Mouse (Mus musculus) G1E (cell line): ENCODE data around the gene Cmpk2. TPM values are rescaled to one million over a fixed set of nuclear protein-coding genes. Genes with fewer than 3 reads are reported as not detected.
"Not testable (repeated sequence)": the region's sequence is repeated elsewhere in the genome, so short reads cannot be mapped to it uniquely, and the experiment has no call there.

Source experiments
- ATAC-seq: 2 replicates; pipeline ENCODE4 v1.8.0; 2016; ENCODE audit warnings: mild to moderate bottlenecking; ENCODE audit not compliant: insufficient number of reproducible peaks, poor library complexity, low FRiP score, severe bottlenecking; ENCODE audit errors: extremely low read depth
- DNase-seq: peaks from one replicate; pipeline ENCODE4 v3.0.0; 2012; ENCODE audit warnings: low spot score
- H3K27me3 ChIP-seq: 2 replicates; pipeline ENCODE4 v1.6.1; 2012; ENCODE audit warnings: mild to moderate bottlenecking, low read length, inconsistent platforms; ENCODE audit not compliant: insufficient read depth
- H3K36me3 ChIP-seq: replicated peaks from 2 replicates; pipeline ENCODE3; 2012; ENCODE audit warnings: mild to moderate bottlenecking, inconsistent platforms
- H3K4me1 ChIP-seq: 2 replicates; pipeline ENCODE4 v1.6.1; 2012; ENCODE audit warnings: low read depth, low read length, inconsistent platforms, mixed read lengths; ENCODE audit not compliant: insufficient read depth
- H3K4me3 ChIP-seq: 2 replicates; pipeline ENCODE4 v1.5.1; 2012; ENCODE audit warnings: low read depth, mild to moderate bottlenecking, inconsistent platforms, low read length, moderate library complexity, mixed read lengths
- H3K9me3 ChIP-seq: replicated peaks from 2 replicates; pipeline ENCODE4 v1.6.1; 2012; ENCODE audit warnings: inconsistent platforms
- CTCF ChIP-seq: IDR thresholded peaks from 2 replicates; pipeline ENCODE4 v1.5.1; 2012; ENCODE audit warnings: low read depth, low read length, inconsistent platforms, mixed read lengths
- GATA1 ChIP-seq: IDR thresholded peaks from 2 replicates; pipeline ENCODE4 v1.6.1; 2012; ENCODE audit warnings: borderline replicate concordance, low read length, inconsistent platforms, mixed read lengths
- GATA2 ChIP-seq: IDR thresholded peaks from 2 replicates; pipeline ENCODE4 v1.6.1; 2012; ENCODE audit warnings: low read depth, low read length, inconsistent platforms, borderline replicate concordance
- POLR2AphosphoS5 ChIP-seq: IDR thresholded peaks from 2 replicates; pipeline ENCODE4 v1.6.1; 2012; ENCODE audit warnings: low read depth, low read length, inconsistent platforms; ENCODE audit not compliant: insufficient replicate concordance
- TAL1 ChIP-seq: conservative IDR thresholded peaks from 2 replicates; pipeline ENCODE4 v1.6.1; 2012; ENCODE audit warnings: low read depth, low read length, inconsistent platforms, mixed read lengths
- polyA plus RNA-seq: library from polyadenylated mRNA; stranded (reverse); fragments of >175 nt; gene quantifications from 2 replicates; pipeline ENCODE4 v1.2.3, GENCODE M21; 2012
- total RNA-seq, 2 experiments: library from RNA; stranded (forward) in 1 of 2; stranded (reverse) in 1 of 2; fragments of 200-1000 nt in 1 of 2; fragments of >200 nt in 1 of 2; fragmentation: Nextera tagmentation in 1 of 2; gene quantifications; 2 replicates each; pipeline ENCODE4 v1.2.3; 2014 to 2017

Gene Cmpk2
- not detected in 2 replicates for total RNA-seq (2014; fragmentation: Nextera tagmentation)
- 0.11 and 0.23 TPM in 2 replicates for total RNA-seq (2017)
- not detected in 2 replicates for polyA plus RNA-seq

DNA sequence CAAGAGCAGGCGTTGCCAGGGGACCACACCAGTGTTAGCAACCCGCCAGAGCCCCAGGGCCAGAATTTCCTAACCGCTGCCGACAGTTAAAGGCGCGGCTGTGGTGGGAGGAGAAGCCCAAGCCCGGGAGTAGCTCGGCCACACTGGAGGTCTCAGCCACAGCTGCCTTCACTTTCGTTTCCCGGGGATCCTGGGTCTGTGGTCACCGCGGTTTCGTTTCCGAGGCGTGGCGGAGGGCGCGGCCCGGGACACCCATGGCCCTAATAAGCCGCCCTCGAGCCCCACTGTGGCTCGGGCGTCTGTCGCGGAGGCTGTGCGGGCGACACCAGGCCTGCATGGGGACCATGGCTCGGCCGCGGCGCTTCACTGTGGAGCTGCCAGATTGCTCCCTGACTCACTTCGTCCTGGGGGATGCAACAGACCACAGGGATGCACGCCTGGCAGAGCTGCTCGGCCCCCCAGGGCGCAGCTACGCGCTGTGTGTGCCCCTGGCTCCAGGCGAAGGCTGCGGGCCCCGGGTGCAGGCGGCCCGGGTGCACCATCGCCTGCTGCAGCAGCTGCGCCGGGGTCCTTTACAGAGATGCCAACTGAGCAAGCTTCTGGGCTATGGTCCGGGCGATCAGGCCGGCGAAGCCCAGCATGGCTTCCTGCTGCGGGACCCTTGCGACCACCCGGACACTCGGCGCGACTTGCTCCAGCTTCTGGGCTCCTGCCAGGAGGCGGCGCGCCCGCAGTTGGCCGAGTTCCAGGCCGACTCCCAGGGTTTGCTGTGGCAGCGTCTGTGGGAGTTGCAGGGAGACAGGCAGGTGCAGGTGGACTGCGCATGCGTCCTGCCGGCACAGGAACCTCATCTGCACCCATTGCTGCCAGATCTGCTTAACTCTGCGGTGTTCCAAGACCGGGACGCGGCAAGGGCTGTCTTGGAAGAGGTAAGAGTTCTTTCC lies at the start of gene Cmpk2:
Cmpk2 (plus strand) TSS at position 107 of the 944 bp plus-strand sequence.
- no peak for DNase-seq
- ATAC-seq: no peak
- Histone ChIP-seq H3K4me1 (no peaks in the 10 kb centered on the region), H3K36me3 (no peaks in the 10 kb centered on the region), H3K4me3 (no peak within 1 kb of the TSS; the same call in 1 of the 2 replicates), H3K9me3 (peaks cover 64% of the 10 kb centered on the region), H3K27me3 (no peaks in the 10 kb centered on the region)
- no peak for TF ChIP-seq CTCF
- TF ChIP-seq POLR2AphosphoS5: no peak
- no peak for TF ChIP-seq TAL1
- TF ChIP-seq GATA2: no peak
- TF ChIP-seq GATA1: no peak

DNA sequence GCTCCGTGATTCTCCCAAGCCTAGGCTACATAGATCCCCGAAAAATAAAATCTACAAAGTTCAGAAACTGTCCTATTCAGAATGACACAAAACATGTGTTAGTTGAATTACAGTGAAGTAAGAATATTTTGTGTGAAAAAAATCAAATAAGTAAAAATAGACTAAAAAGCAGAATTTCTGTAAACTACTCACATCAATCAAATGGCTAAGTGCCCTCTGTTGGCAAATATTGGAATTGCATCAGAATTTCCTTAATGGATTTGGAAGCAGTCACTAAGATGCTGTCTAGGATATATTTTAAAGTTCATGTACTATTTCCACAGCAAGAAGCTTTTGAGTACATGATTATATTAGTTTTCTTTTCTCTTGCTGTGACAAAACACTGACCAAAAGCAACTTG lies 44.2 kb upstream of the Cmpk2 start:
- no peaks in the 10 kb centered on the region for H3K4me1 ChIP-seq
- ATAC-seq (no peak), DNase-seq (no peak)
- no peak overlapping the region for H3K4me3 ChIP-seq
- H3K9me3 ChIP-seq: peaks cover 28% of the 10 kb centered on the region
- H3K27me3 ChIP-seq: no peaks in the 10 kb centered on the region
- no peaks in the 10 kb centered on the region for H3K36me3 ChIP-seq
- no peak for TF ChIP-seq GATA1
- no peak for TF ChIP-seq CTCF
- TF ChIP-seq POLR2AphosphoS5: no peak
- TF ChIP-seq TAL1: no peak
- TF ChIP-seq GATA2: no peak

DNA sequence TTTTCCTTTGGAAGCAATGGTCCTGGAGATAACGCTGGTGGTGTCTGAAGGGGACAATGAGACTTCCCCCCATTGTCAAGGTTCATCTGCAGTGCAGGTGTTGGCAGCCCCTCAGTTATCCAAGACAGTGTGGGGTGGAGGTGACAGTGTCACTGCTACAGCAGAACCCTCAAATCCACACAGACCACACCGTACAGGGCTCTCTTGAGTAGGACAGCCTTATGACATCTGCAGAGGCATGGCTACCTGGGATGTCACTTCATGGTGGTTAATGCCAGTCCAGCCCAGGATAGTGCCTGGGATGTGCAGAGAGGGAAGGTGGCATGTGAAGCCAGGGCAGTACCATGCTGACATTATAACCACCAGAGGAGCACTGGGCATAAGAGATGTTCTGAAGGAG lies 40.2 kb upstream of the Cmpk2 start:
- H3K4me3 ChIP-seq, H3K4me1 ChIP-seq, DNase-seq, H3K27me3 ChIP-seq, H3K36me3 ChIP-seq, ATAC-seq: not testable (repeated sequence)
- peaks cover 22% of the 10 kb centered on the region for H3K9me3 ChIP-seq

DNA sequence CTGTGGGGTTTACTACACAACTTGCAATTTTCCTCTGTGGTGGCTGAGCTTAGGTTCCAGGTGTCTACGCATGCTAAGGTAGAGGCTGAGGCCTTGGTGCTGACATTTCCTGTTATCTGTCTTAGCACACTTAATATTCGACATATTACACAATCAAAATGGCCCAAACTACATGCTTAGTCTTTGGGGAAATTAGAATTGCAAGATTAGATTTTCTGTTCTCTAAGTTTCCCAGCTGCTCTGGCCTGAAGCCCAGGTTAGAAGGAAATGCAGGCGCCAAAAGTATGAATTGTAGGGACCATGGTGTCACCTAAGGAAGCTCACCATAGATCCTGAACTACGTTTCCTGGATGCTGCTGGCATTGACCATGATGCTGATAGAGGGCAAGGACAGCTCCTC lies 32.7 kb upstream of the Cmpk2 start:
- Histone ChIP-seq H3K36me3 (no peaks in the 10 kb centered on the region), H3K4me1 (no peaks in the 10 kb centered on the region), H3K9me3 (peaks cover 18% of the 10 kb centered on the region), H3K27me3 (no peaks in the 10 kb centered on the region), H3K4me3 (no peak overlapping the region)
- DNase-seq: no peak
- ATAC-seq: no peak
- no peak for TF ChIP-seq CTCF
- TF ChIP-seq POLR2AphosphoS5: no peak
- TF ChIP-seq GATA2: no peak
- TF ChIP-seq TAL1: no peak
- TF ChIP-seq GATA1: no peak

DNA sequence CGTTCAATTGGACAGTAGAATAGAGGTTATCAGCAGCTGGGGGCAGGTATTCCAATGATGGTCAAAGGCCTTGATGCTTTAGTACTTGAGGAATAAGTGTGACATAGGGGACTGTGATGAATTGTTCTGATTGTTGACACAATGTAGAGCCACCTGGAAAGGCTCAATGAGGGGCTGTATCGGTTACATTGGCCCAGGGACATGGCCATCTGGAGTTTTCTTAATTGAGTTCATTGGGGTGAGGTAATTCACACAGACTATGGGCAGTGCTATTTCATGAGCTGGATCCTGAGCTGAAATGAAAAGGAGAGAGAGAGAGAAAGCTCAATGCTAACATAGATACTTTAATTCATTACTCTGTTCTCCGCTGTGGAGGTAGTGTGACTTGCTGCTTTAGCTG lies 31.1 kb upstream of the Cmpk2 start:
- Histone ChIP-seq H3K27me3 (no peaks in the 10 kb centered on the region), H3K4me1 (no peaks in the 10 kb centered on the region), H3K36me3 (no peaks in the 10 kb centered on the region), H3K9me3 (peaks cover 24% of the 10 kb centered on the region), H3K4me3 (no peak overlapping the region)
- no peak for TF ChIP-seq POLR2AphosphoS5
- no peak for TF ChIP-seq TAL1
- no peak for TF ChIP-seq CTCF
- no peak for TF ChIP-seq GATA1
- DNase-seq: no peak
- ATAC-seq: no peak

DNA sequence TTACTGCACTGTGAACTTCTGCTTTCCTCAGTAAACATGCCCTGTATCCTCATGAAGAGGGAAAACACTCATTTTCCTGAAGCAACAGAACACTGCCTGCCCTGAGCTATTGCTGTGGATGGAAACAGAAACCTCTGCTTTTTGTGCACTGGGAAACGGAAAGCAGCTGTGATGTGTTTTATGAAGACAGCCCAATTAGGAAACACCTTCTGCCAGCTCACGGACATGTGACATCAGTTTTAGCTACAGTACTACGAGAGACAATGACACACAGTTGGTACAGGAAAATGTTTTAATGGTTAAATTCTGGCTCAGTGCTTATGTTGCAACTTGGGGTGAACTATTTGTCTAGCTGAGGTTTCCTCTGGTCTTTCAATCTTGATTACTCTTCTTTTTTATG lies 29.6 kb upstream of the Cmpk2 start:
- DNase-seq (no peak), ATAC-seq (no peak)
- no peak for TF ChIP-seq GATA2
- no peak overlapping the region for H3K4me3 ChIP-seq
- no peaks in the 10 kb centered on the region for H3K36me3 ChIP-seq
- no peaks in the 10 kb centered on the region for H3K4me1 ChIP-seq
- H3K27me3 ChIP-seq: no peaks in the 10 kb centered on the region
- peaks cover 23% of the 10 kb centered on the region for H3K9me3 ChIP-seq

DNA sequence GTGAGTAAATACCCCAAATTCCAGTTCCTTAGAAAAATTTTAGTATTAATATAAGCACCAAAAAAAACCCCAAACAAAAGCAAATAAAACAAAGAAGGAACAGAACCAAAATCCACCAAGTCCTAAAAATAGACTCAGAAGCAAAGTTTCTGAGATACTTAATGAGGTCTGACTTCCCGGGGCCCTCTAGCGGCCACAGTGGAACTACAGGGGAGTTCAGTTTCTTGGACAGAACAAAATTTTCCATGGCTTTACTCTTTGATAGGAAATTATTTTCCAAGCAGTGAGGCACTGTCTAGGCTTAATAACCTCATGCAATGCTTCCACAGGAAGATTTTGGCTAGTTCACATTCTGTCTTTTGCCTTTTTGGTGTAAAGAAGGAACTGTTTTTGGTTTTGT lies 24.9 kb upstream of the Cmpk2 start:
- ATAC-seq: no peak
- Histone ChIP-seq H3K27me3 (no peaks in the 10 kb centered on the region), H3K9me3 (peaks cover 28% of the 10 kb centered on the region), H3K36me3 (no peaks in the 10 kb centered on the region), H3K4me1 (no peaks in the 10 kb centered on the region), H3K4me3 (no peak overlapping the region)
- DNase-seq: no peak
- no peak for TF ChIP-seq GATA2
- TF ChIP-seq CTCF: peak; percentile 66
- no peak for TF ChIP-seq TAL1
- no peak for TF ChIP-seq POLR2AphosphoS5
